8 mouse cellular contexts compared by ENCODE assay signal in genomic region chr9:44484311-44485104, GRCm38 (mm10). TPM values are rescaled to one million over a fixed set of nuclear protein-coding genes. Genes with fewer than 3 reads are reported as not detected.
DNase-seq lines count a peak whose midpoint lies in the region; ATAC-seq lines count a peak whose summit lies in the region.

No protein-coding gene starts in this region.

- 25% methylated on average over 7 of the region's 7 CpGs for WGBS in forebrain, embryonic 16.5 days
- 37% methylated on average over 7 of the region's 7 CpGs for WGBS in neural tube, embryonic 14.5 days

- no peak overlapping the region for H3K27ac ChIP-seq in forebrain, embryonic 16.5 days (ENCODE audit: low read length)
- no peak overlapping the region for H3K27ac ChIP-seq in neural tube, embryonic 14.5 days (ENCODE audit: low read depth, low read length)

- no peaks in the 10 kb centered on the region for H3K36me3 ChIP-seq in forebrain, embryonic 16.5 days (ENCODE audit: control insufficient read depth, insufficient read depth)
- no peaks in the 10 kb centered on the region for H3K36me3 ChIP-seq in neural tube, embryonic 14.5 days (ENCODE audit: control insufficient read depth, insufficient read depth, low read length)

- peak; percentile 24 for DNase-seq in gastrocnemius, postnatal 14 days
- DNase-seq in gastrocnemius, postnatal 4 days (ENCODE audit: low spot score in 2 of 2) = no peak
- DNase-seq in NIH3T3 (ENCODE audit: low read depth) = peak; percentile 27
- peak; percentile 23 to 28 for DNase-seq in kidney, postnatal 4 days
- no peak for DNase-seq in frontal cortex, postnatal 14 days (ENCODE audit: low spot score in 2 of 2)
- no peak for DNase-seq in thymus, postnatal 14 days

- H3K4me2 ChIP-seq in forebrain, embryonic 16.5 days (ENCODE audit: low read length) = peak overlapping the region; percentile 88
- peak overlapping the region; percentile 92 for H3K4me2 ChIP-seq in neural tube, embryonic 14.5 days (ENCODE audit: low read depth, low read length)

- H3K27me3 ChIP-seq in forebrain, embryonic 16.5 days (replicated peaks; ENCODE audit: control insufficient read depth, insufficient read depth, low read length) = no peaks in the 10 kb centered on the region
- no peaks in the 10 kb centered on the region for H3K27me3 ChIP-seq in neural tube, embryonic 14.5 days (ENCODE audit: control insufficient read depth, insufficient read depth, low read length)

- no peaks in the 10 kb centered on the region for H3K9me3 ChIP-seq in forebrain, embryonic 16.5 days (ENCODE audit: control insufficient read depth, low read length)
- H3K9me3 ChIP-seq in neural tube, embryonic 14.5 days (ENCODE audit: control insufficient read depth, low read length) = no peaks in the 10 kb centered on the region

- peaks cover 71% of the 10 kb centered on the region for H3K4me1 ChIP-seq in forebrain, embryonic 16.5 days (replicated peaks; ENCODE audit: control insufficient read depth, insufficient read depth, low read length)
- H3K4me1 ChIP-seq in neural tube, embryonic 14.5 days (ENCODE audit: control insufficient read depth, insufficient read depth, low read length) = peaks cover 62% of the 10 kb centered on the region

- ATAC-seq in forebrain, embryonic 16.5 days = no peak
- no peak for ATAC-seq in neural tube, embryonic 14.5 days (ENCODE audit: low read depth)

- H3K9ac ChIP-seq in forebrain, embryonic 16.5 days (replicated peaks; ENCODE audit: low read depth, low read length) = peak overlapping the region; percentile 88
- H3K9ac ChIP-seq in neural tube, embryonic 14.5 days (replicated peaks; ENCODE audit: low read depth, low read length) = peak overlapping the region; percentile 93

- intact Hi-C loops in gastrocnemius, postnatal 14 days (cut with DNase I; ENCODE audit: low total_unique reads) = loop anchor here (5.0 kb wide), 1 partner anchor 352 kb away; the partner anchor contains the start of gene Mcam

- peak overlapping the region; percentile 73 for H3K4me3 ChIP-seq in forebrain, embryonic 16.5 days (replicated peaks; ENCODE audit: low read length)
- H3K4me3 ChIP-seq in neural tube, embryonic 14.5 days (ENCODE audit: low read depth, low read length) = peak overlapping the region; percentile 79

RNA-seq across cellular contexts. Expression of gene Bcl9l, which starts 1.9 kb away (rescaled TPM):
- 10 to 100 TPM; 38.9 to 44.2 TPM for total RNA-seq in gastrocnemius, postnatal 14 days (2021)
- total RNA-seq in gastrocnemius, postnatal 4 days (2021) = 100 to 1,000 TPM; 126 to 131 TPM
- 13.8 and 15.0 TPM in 2 replicates for polyA plus RNA-seq in forebrain, embryonic 16.5 days (2015; fragmentation: Nextera tagmentation; extraction: Ambion mirVana)
- 11.5 and 12.3 TPM in 2 replicates for polyA plus RNA-seq in neural tube, embryonic 14.5 days (2014; fragmentation: Nextera tagmentation; extraction: Ambion mirVana)

RNA-seq across cellular contexts. Expression of gene Upk2, which starts 29.7 kb away (rescaled TPM):
- total RNA-seq in gastrocnemius, postnatal 14 days (2021) = under 1 TPM; 0.35 to 0.78 TPM
- total RNA-seq in gastrocnemius, postnatal 4 days (2021) = under 1 TPM; 0.69 to 0.91 TPM
- polyA plus RNA-seq in forebrain, embryonic 16.5 days (2015; fragmentation: Nextera tagmentation; extraction: Ambion mirVana) = not detected in 2 replicates
- not detected in 2 replicates for polyA plus RNA-seq in neural tube, embryonic 14.5 days (2014; fragmentation: Nextera tagmentation; extraction: Ambion mirVana)

RNA-seq across cellular contexts. Expression of gene Foxr1, which starts 43.6 kb away (rescaled TPM):
- not detected for total RNA-seq in gastrocnemius, postnatal 14 days (2021)
- total RNA-seq in gastrocnemius, postnatal 4 days (2021) = not detected
- polyA plus RNA-seq in forebrain, embryonic 16.5 days (2015; fragmentation: Nextera tagmentation; extraction: Ambion mirVana) = not detected in 2 replicates
- not detected in 2 replicates for polyA plus RNA-seq in neural tube, embryonic 14.5 days (2014; fragmentation: Nextera tagmentation; extraction: Ambion mirVana)

Comparison
In these comparisons a context has a peak if more than half of its experiments do, and no peak if none do; other contexts are left out.
1. DNase-seq: peak in gastrocnemius, postnatal 14 days (single experiment), NIH3T3 (single experiment) and kidney, postnatal 4 days (2 of 2); none in gastrocnemius, postnatal 4 days (0 of 2), frontal cortex, postnatal 14 days (0 of 2) and thymus, postnatal 14 days (single experiment).